Mouse (Mus musculus) testis, adult 2 months (tissue): ENCODE measurements around the gene Nrp1.

ENCODE experiments used
- CTCF ChIP-seq: fragments of 200-500 bp; IDR thresholded peaks from 2 replicates; pipeline ENCODE4 v1.5.1; 2012; ENCODE audit warnings: low read depth, mild to moderate bottlenecking, inconsistent platforms, low read length, moderate library complexity; ENCODE audit not compliant: control insufficient read depth, insufficient read depth, insufficient replicate concordance
- POLR2A ChIP-seq: fragments of 200-500 bp; IDR thresholded peaks from 2 replicates; pipeline ENCODE4 v1.6.1; 2012; ENCODE audit warnings: low read depth, mild to moderate bottlenecking, inconsistent platforms, low read length, moderate library complexity; ENCODE audit not compliant: control insufficient read depth

DNA sequence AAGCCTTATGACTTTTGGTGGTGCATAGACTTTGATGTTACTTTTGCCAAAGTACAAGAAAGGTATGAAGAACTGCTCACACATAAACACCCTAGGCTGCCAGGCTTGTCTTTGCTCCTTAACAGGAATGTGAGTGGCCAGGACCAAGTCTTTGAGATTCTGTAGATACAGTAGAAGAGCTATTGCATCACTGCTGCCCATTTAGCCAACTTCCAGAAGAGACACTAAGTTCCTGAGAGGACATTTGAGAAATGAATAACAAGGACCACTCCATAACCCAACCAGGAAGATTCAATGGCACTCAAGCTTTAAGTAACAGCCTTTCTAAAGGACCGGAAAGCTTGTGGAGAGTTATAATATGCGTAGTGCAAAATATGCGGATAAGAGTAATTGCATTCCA, 88.9 kb downstream of the Nrp1 start:
- TF ChIP-seq CTCF: no peak
- no peak for TF ChIP-seq POLR2A
